Mouse (Mus musculus): ENCODE measurements around the gene Gabbr1. TPM values are rescaled to one million over a fixed set of nuclear protein-coding genes. Genes with fewer than 3 reads are reported as not detected.

Gene Gabbr1
- polyA plus RNA-seq (2012; ENCODE audit: low replicate concordance): 52.6 and 251 TPM in 2 replicates

DNA sequence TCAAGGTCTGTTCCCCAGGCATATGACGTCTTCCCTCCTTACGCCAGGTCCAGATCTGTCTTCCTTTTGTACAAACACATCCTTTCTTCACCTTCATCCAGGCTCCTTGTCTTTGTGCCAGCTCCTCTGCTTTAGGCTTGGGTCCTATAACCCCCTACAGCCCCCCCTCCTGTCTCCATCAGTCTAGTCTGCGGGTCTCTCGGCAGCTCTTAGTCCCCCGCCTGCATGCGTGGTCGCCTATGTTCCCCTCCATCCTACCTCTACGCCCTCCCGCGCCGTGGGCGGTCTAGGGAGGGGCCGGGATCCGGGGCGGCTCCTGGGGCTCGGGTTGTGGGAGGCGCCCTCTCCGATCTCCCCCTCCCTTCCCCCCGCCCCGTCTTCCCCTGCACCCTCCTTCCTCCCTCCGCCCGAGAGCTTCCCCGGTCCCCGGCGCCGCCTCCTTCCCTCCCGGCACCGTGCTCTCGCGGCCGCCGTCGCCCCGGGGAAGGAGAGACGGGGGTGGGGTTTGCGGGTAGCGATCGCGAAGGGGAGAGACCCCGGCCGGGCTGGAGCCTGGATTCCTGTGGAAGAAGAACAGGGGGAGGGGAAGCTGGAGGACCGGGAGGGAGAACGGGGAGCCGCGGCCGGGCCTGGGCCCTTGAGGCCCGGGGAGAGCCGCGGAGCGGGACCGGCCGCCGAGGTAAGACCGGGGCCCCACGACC is at the start of gene Gabbr1:
Gene Gabbr1 (plus strand): TSS at position 356 of the 701 bp plus-strand sequence.

DNA sequence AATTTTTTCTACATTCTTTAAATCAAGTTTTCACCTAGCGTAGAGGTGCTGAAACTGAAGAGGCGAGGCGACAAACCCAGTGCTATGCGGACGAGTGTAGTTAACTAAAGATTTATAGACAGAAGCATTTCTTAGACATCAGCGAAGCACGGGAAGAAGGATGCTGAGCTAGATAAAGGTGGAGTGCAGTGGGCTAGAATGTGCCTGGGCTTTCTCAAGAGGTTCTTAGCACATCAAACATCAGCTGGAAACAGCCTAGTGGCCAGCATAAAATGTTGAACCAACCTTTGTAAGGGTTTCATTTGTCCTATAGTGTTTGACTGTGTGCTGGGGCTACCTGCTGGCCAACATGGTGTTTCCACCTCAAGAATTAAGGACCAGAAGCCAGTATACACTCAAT is 44.9 kb upstream of the Gabbr1 start, which contains the start of gene Zfp57:
Gene Zfp57 (plus strand): TSS at position 301 of the 400 bp plus-strand sequence.

DNA sequence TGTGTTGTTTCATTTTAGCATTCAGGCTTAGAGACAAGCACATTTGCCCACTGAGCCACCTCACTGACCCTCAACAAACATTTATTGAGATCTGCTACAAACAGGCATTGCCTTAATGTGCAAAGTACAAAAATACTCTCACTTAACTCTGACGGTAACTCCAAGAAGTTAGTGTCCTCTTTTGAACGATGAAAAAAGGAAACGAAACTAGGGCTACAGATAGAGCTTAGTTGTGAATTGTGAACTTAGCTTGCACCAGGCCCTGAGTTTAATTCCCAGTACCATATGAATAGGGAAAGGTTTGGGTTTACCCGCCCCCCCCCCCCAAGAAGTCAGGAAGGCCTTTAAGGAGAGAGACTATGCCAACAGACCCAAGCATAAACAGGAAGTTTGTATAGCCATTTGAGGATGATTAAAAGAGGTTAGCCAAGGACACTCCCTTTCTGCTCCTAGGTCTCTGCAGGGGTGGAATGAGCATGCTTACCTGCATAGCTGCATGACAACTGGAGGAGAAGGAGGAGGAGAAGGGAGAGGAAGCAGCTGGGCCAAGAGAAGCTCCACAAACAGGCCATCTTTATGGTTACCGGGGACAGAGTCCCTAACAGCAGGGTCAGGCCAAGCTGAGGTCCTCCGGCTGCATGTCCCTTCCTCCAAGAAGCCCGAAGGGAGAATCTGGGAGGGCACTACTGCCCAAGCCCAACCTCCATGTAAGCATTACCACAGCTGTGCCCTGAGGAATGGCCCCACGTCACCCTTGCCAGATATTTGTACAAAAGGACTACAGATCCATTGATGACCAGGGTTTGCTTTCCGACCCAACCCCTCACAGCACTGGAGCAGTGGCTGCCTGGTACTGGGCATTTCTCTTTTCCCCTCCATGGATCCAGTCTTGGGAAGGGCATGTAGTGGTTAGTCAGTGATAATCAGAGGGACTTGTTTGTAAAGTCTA is 22.9 kb upstream of the Gabbr1 start, which contains the start of gene Mog:
Gene Mog (minus strand): TSS at position 771 of the 949 bp plus-strand sequence.

DNA sequence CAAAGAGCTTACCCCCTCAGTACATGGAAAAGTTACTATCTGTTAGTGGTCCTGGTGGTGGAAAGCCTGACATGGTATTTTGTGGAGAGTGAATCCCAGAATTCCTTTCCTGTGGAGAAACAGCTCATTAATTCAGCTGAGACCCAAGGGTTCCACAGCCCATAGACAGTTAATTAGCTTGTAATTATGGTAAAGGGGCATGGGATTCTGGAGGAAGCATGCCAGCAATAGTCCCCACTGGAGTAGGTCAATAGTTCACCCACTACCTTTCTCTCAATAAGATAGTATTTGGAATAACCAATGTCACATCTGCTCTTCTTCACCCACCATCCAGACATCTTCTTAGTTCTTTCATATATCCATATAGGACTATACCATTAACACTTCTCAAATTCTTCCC is 42.6 kb downstream of the Gabbr1 start, which contains the start of gene Olfr90:
Gene Olfr90 (minus strand): TSS at position 101 of the 400 bp plus-strand sequence.

DNA sequence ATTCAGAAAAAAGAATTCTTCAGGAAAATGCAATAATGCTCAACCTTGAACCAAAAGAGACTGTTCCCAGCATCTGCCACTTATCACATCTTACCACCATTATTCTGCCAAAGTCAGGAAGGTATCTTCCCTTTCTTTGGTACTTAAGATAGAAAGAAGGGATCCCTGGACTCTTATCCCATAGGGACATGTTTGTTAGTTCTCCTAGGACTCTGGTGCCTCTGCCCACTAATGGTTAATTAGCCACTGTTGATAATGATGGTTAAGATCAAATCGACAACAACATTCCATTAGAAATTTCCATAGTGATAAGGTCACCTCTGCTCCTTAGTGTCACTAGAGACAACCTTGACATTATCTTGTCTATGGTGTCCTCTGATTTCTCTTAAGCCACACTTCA is 52.4 kb downstream of the Gabbr1 start, which contains the start of gene Olfr91:
Gene Olfr91 (minus strand): TSS at position 101 of the 400 bp plus-strand sequence.

DNA sequence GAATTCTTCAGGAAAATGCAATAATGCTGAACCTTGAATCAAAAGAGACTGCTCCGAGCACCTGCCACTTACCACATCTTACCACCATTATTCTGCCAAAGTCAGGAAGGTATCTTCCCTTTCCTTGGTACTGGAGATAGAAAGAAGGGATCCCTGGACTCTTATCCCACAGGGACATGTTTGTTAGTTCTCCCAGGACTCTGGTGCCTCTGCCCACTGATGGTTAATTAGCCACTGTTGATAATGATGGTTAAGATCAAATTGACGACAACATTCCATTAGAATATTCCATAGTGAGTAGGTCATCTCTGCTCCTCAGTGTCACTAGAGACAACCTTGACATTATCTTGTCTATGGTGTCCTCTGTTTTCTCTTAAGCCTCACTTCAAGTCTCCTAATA is 74.2 kb downstream of the Gabbr1 start, which contains the start of gene Olfr92:
Gene Olfr92 (minus strand): TSS at position 101 of the 400 bp plus-strand sequence.

Other genes with a start within 250 kb of the Gabbr1 start
- not detected in 2 replicates for gene H2-M10.6, start 233.8 kb upstream of the Gabbr1 start, polyA plus RNA-seq (2012; ENCODE audit: low replicate concordance)
- 92.3 and 95.8 TPM in 2 replicates for gene Trim26, start 208.8 kb upstream of the Gabbr1 start, polyA plus RNA-seq (2012; ENCODE audit: low replicate concordance)
- gene Trim15, start 178.8 kb upstream of the Gabbr1 start, polyA plus RNA-seq (2012; ENCODE audit: low replicate concordance): 0.07 TPM in 1 of 2 replicates, not detected in the other
- gene Trim10, start 176.4 kb upstream of the Gabbr1 start, polyA plus RNA-seq (2012; ENCODE audit: low replicate concordance): 0.62 and 28.4 TPM in 2 replicates
- not detected in 2 replicates for gene Trim40, start 155.8 kb upstream of the Gabbr1 start, polyA plus RNA-seq (2012; ENCODE audit: low replicate concordance)
- gene Trim31, start 147.8 kb upstream of the Gabbr1 start, polyA plus RNA-seq (2012; ENCODE audit: low replicate concordance): not detected in 2 replicates
- 0.12 and 0.76 TPM in 2 replicates for gene Rnf39, start 103.0 kb upstream of the Gabbr1 start, polyA plus RNA-seq (2012; ENCODE audit: low replicate concordance)
- 69.5 and 387 TPM in 2 replicates for gene Ppp1r11, start 94.2 kb upstream of the Gabbr1 start, polyA plus RNA-seq (2012; ENCODE audit: low replicate concordance)
- 3.8 and 12.0 TPM in 2 replicates for gene Znrd1, start 87.4 kb upstream of the Gabbr1 start, polyA plus RNA-seq (2012; ENCODE audit: low replicate concordance)
- gene Znrd1as, start 87.4 kb upstream of the Gabbr1 start, polyA plus RNA-seq (2012; ENCODE audit: low replicate concordance): 0.94 TPM in 1 of 2 replicates, not detected in the other
- not detected in 2 replicates for gene 2410137M14Rik, start 64.7 kb upstream of the Gabbr1 start, polyA plus RNA-seq (2012; ENCODE audit: low replicate concordance)
- gene H2-M5, start 56.4 kb upstream of the Gabbr1 start, polyA plus RNA-seq (2012; ENCODE audit: low replicate concordance): 0.10 and 0.42 TPM in 2 replicates
- gene Zfp57, start 44.8 kb upstream of the Gabbr1 start, polyA plus RNA-seq (2012; ENCODE audit: low replicate concordance): 0.12 and 0.34 TPM in 2 replicates
- 0.13 TPM in 1 of 2 replicates, not detected in the other for gene Mog, start 22.6 kb upstream of the Gabbr1 start, polyA plus RNA-seq (2012; ENCODE audit: low replicate concordance)
- not detected in 2 replicates for gene Olfr90, start 42.5 kb downstream of the Gabbr1 start, polyA plus RNA-seq (2012; ENCODE audit: low replicate concordance)
- not detected in 2 replicates for gene Olfr91, start 52.3 kb downstream of the Gabbr1 start, polyA plus RNA-seq (2012; ENCODE audit: low replicate concordance)
- gene Olfr92, start 74.1 kb downstream of the Gabbr1 start, polyA plus RNA-seq (2012; ENCODE audit: low replicate concordance): not detected in 2 replicates
- gene Olfr93, start 115.5 kb downstream of the Gabbr1 start, polyA plus RNA-seq (2012; ENCODE audit: low replicate concordance): not detected in 2 replicates
- 0.36 and 0.56 TPM in 2 replicates for gene Ubd, start 147.9 kb downstream of the Gabbr1 start, polyA plus RNA-seq (2012; ENCODE audit: low replicate concordance)
- not detected in 2 replicates for gene Olfr94, start 155.0 kb downstream of the Gabbr1 start, polyA plus RNA-seq (2012; ENCODE audit: low replicate concordance)
- not detected in 2 replicates for gene Olfr95, start 167.2 kb downstream of the Gabbr1 start, polyA plus RNA-seq (2012; ENCODE audit: low replicate concordance)
- not detected in 2 replicates for gene Olfr96, start 174.2 kb downstream of the Gabbr1 start, polyA plus RNA-seq (2012; ENCODE audit: low replicate concordance)
- not detected in 2 replicates for gene Olfr97, start 191.4 kb downstream of the Gabbr1 start, polyA plus RNA-seq (2012; ENCODE audit: low replicate concordance)
- gene Olfr98, start 217.8 kb downstream of the Gabbr1 start, polyA plus RNA-seq (2012; ENCODE audit: low replicate concordance): not detected in 2 replicates
- 2.8 and 9.9 TPM in 2 replicates for gene H2-M3, start 224.3 kb downstream of the Gabbr1 start, polyA plus RNA-seq (2012; ENCODE audit: low replicate concordance)
- gene Olfr99, start 237.5 kb downstream of the Gabbr1 start, polyA plus RNA-seq (2012; ENCODE audit: low replicate concordance): not detected in 2 replicates

Data from hematopoietic multipotent progenitor cell, adult 10-12 weeks (in vitro differentiated cells).